Mouse (Mus musculus) intestine, embryonic 14.5 days (tissue): ENCODE data around the gene Dclre1a. TPM values are rescaled to one million over a fixed set of nuclear protein-coding genes. Genes with fewer than 3 reads are reported as not detected.

Experiments used
- ATAC-seq: fragments of 200-750 bp; cut with Nextera tagmentation; replicated peaks from 2 replicates; pipeline ENCODE4 v1.8.0; 2017; ENCODE audit warnings: low read depth, moderate number of reproducible peaks, moderate TSS enrichment, moderate library complexity; ENCODE audit not compliant: low FRiP score, low TSS enrichment
- DNase-seq: peaks from one replicate; pipeline ENCODE4 v3.0.0-alpha.2; 2018; ENCODE audit warnings: low spot score
- H3K27ac ChIP-seq: fragments of 300-500 bp; sonication (generic); 2 replicates; pipeline ENCODE4 v1.5.1; 2014; ENCODE audit warnings: low read depth, mild to moderate bottlenecking, control low read depth
- H3K27me3 ChIP-seq: fragments of 300-500 bp; sonication (generic); replicated peaks from 2 replicates; pipeline ENCODE4 v1.6.1; 2014; ENCODE audit warnings: low read length, control low read depth; ENCODE audit not compliant: control insufficient read depth, insufficient read depth
- H3K36me3 ChIP-seq: fragments of 300-500 bp; sonication (generic); 2 replicates; pipeline ENCODE4 v1.6.1; 2014; ENCODE audit warnings: low read length, control low read depth; ENCODE audit not compliant: control insufficient read depth, insufficient read depth
- H3K4me1 ChIP-seq: fragments of 300-500 bp; sonication (generic); replicated peaks from 2 replicates; pipeline ENCODE4 v1.6.1; 2014; ENCODE audit warnings: low read length, control low read depth, mixed read lengths; ENCODE audit not compliant: control insufficient read depth, insufficient read depth
- H3K4me2 ChIP-seq: fragments of 300-500 bp; sonication (generic); 2 replicates; pipeline ENCODE4 v1.6.1; 2014; ENCODE audit warnings: low read length
- H3K4me3 ChIP-seq: fragments of 300-500 bp; sonication (generic); 2 replicates; pipeline ENCODE4 v1.5.1; 2014; ENCODE audit warnings: low read depth, low read length, control low read depth, mixed read lengths
- H3K9ac ChIP-seq: fragments of 300-500 bp; sonication (generic); 2 replicates; pipeline ENCODE4 v1.6.1; 2014; ENCODE audit warnings: mild to moderate bottlenecking, low read length
- H3K9me3 ChIP-seq: fragments of 300-500 bp; sonication (generic); 2 replicates; pipeline ENCODE4 v1.6.1; 2016; ENCODE audit warnings: low read length, control low read depth; ENCODE audit not compliant: control insufficient read depth
- WGBS: fragments of 180-500 bp; shearing (Covaris S2); extraction: QIAGEN DNeasy Blood & Tissue Kit; methylation state at CpG from one replicate; pipeline ENCODE4 v1.1.7; 2014; 5-methylcytosine and 5-hydroxymethylcytosine counted together
- polyA plus RNA-seq: library from polyadenylated mRNA; unstranded; fragments of >200 nt; fragmentation: Nextera tagmentation; extraction: Ambion mirVana; gene quantifications from 2 replicates; pipeline ENCODE4 v1.2.1, GENCODE M21; 2014

The Dclre1a gene
- polyA plus RNA-seq, 1 experiment from 2014 or later, result 23.9 TPM

- no peak for ATAC-seq
- Histone ChIP-seq H3K36me3 (no peaks in the 10 kb centered on the region), H3K27ac (no peak overlapping the region), H3K4me1 (peaks cover 12% of the 10 kb centered on the region), H3K9ac (no peak overlapping the region), H3K27me3 (no peaks in the 10 kb centered on the region), H3K9me3 (no peaks in the 10 kb centered on the region), H3K4me2 (no peak overlapping the region), H3K4me3 (no peak overlapping the region)
- DNase-seq, result no peak
- WGBS, result 83% methylated on average over 13 of the region's 13 CpGs
Measured at GRCm38 (mm10) chr19:56484630-56485375, 63.2 kb downstream of the Dclre1a start.

Other genes with a start within 250 kb of the Dclre1a start
- 0.26 and 0.27 TPM in 2 replicates for gene Nrap, start 158.2 kb downstream of the Dclre1a start, polyA plus RNA-seq
- gene Casp7, start 151.1 kb downstream of the Dclre1a start, polyA plus RNA-seq, result 27.1 and 30.9 TPM in 2 replicates
- 0.31 TPM in 2 replicates for gene Plekhs1, start 86.6 kb downstream of the Dclre1a start, polyA plus RNA-seq
- 18.0 and 20.1 TPM in 2 replicates for gene Nhlrc2, start within 50 bp of the Dclre1a start, polyA plus RNA-seq
- 0.67 and 0.76 TPM in 2 replicates for gene Adrb1, start 174.0 kb upstream of the Dclre1a start, polyA plus RNA-seq